Mouse (Mus musculus) embryonic fibroblast, embryonic 13.5 days (primary cell): ENCODE measurements around the gene Serhl.

ENCODE experiments used
- CTCF ChIP-seq: IDR thresholded peaks from 2 replicates; pipeline ENCODE4 v1.5.1; 2011; ENCODE audit warnings: mild to moderate bottlenecking, control low read depth, low read length, moderate library complexity, borderline replicate concordance; ENCODE audit not compliant: insufficient read depth
- POLR2A ChIP-seq: IDR thresholded peaks from 2 replicates; pipeline ENCODE4 v1.6.1; 2011; ENCODE audit warnings: low read depth, mild to moderate bottlenecking, control low read depth, low read length, moderate library complexity

GRCm38 (mm10) chr15:83059233-83059660 is 30.1 kb upstream of the Serhl start:
- TF ChIP-seq CTCF: no peak
- TF ChIP-seq POLR2A: no peak
